Mouse (Mus musculus): ENCODE measurements at regions not wholly inside any gene's neighbourhood (a gene's known extent, or its start where the extent isn't known, plus 50 kb on each side); places are given as distances from the start of the nearest gene placed in this dataset.

DNA sequence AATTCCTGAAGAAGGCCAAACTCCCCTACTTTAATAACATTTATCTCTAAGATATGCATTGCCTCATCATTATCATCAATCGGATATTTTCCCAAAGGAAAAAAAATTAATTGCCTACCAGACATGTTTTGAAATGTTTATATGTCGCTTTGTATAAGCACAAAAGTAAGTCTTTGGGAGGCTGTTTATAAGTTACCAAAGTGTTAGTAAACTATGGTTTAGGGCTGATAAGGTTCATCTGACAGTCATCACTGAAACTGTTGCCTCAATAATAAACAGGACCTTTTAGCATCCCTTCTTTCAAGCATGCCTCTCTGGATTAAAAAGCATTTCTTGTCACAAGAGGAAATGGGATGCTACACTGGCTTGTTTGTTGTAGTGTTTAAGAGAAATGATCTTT, 202.1 kb downstream of the Wdr11 start:
- 92% methylated on average over 2 of the region's 2 CpGs for WGBS
- no peak overlapping the region for H3K4me3 ChIP-seq (ENCODE audit: low read depth, low read length)
- no peak overlapping the region for H3K27ac ChIP-seq (ENCODE audit: low read depth, low read length)
- H3K9ac ChIP-seq (ENCODE audit: low read length) = no peak overlapping the region
- ATAC-seq (ENCODE audit: insufficient read depth, low FRiP score, low TSS enrichment) (no peak), DNase-seq (ENCODE audit: low spot score) (no peak)
- no peaks in the 10 kb centered on the region for H3K27me3 ChIP-seq (ENCODE audit: control insufficient read depth, insufficient read depth, low read length)
- no peaks in the 10 kb centered on the region for H3K36me3 ChIP-seq (ENCODE audit: control insufficient read depth, insufficient read depth, low read length)
- 0 out of 2 replicates have a peak, but pooled peaks cover 3% of the 10 kb centered on the region for H3K4me1 ChIP-seq (ENCODE audit: control insufficient read depth, insufficient read depth, low read length)
- no peak overlapping the region for H3K4me2 ChIP-seq (ENCODE audit: low read depth)
- no peaks in the 10 kb centered on the region for H3K9me3 ChIP-seq (ENCODE audit: control insufficient read depth, low read length)

DNA sequence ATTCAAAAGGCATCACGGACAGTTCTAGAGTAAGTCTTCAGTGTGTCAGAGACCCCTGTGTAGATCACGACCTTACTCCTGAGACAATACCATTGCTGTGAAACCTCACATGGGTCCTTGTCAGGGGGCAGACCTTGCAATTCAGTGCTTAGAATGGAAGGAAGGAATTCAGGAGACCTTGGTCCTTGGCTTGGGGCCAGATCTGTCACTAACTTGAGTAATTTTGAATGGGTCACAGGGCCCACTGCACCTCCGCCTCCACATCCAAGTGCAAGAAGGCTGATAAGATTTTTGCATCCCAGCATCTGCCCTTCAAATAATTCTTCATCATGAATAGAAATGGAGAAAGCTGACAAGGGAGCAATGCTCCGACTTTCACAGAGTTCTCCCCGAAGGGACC, 202.6 kb downstream of the Wdr11 start:
- no peak overlapping the region for H3K4me3 ChIP-seq (ENCODE audit: low read depth, low read length)
- no peaks in the 10 kb centered on the region for H3K27me3 ChIP-seq (ENCODE audit: control insufficient read depth, insufficient read depth, low read length)
- H3K4me1 ChIP-seq (ENCODE audit: control insufficient read depth, insufficient read depth, low read length) = 0 out of 2 replicates have a peak, but pooled peaks cover 3% of the 10 kb centered on the region
- no peak overlapping the region for H3K4me2 ChIP-seq (ENCODE audit: low read depth)
- DNase-seq (ENCODE audit: low spot score) (no peak), ATAC-seq (ENCODE audit: insufficient read depth, low FRiP score, low TSS enrichment) (no peak)
- 74% methylated on average over 5 of the region's 5 CpGs for WGBS
- H3K9ac ChIP-seq (ENCODE audit: low read length) = no peak overlapping the region
- H3K27ac ChIP-seq (ENCODE audit: low read depth, low read length) = no peak overlapping the region
- no peaks in the 10 kb centered on the region for H3K36me3 ChIP-seq (ENCODE audit: control insufficient read depth, insufficient read depth, low read length)
- no peaks in the 10 kb centered on the region for H3K9me3 ChIP-seq (ENCODE audit: control insufficient read depth, low read length)

DNA sequence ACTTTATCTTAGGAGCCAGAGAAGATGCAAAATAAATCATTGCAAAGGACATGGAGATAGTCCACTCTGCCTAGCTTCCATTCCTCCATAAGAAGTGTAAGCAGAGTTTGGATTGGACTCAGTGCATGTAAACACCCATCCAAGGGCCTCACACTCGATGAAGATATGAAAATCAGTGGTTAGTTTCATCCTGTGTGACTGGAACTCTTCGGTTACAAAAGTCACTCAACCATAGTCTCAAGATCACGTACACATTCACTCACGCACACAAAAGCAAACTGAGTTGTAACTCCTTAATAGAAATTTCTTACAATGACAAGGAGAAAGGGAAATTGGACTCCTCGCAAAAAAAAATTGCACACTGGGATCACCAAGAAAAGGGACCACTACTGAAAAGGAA, 206.9 kb downstream of the Wdr11 start:
- H3K4me2 ChIP-seq (ENCODE audit: low read depth) = no peak overlapping the region
- no peak for ATAC-seq (ENCODE audit: insufficient read depth, low FRiP score, low TSS enrichment)
- no peaks in the 10 kb centered on the region for H3K4me1 ChIP-seq (ENCODE audit: control insufficient read depth, insufficient read depth, low read length)
- WGBS = 92% methylated on average over 5 of the region's 5 CpGs
- DNase-seq (ENCODE audit: low spot score) = no peak
- H3K36me3 ChIP-seq (ENCODE audit: control insufficient read depth, insufficient read depth, low read length) = no peaks in the 10 kb centered on the region
- H3K4me3 ChIP-seq (ENCODE audit: low read depth, low read length) = no peak overlapping the region
- H3K9ac ChIP-seq (ENCODE audit: low read length) = no peak overlapping the region
- no peaks in the 10 kb centered on the region for H3K9me3 ChIP-seq (ENCODE audit: control insufficient read depth, low read length)
- H3K27ac ChIP-seq (ENCODE audit: low read depth, low read length) = no peak overlapping the region
- H3K27me3 ChIP-seq (ENCODE audit: control insufficient read depth, insufficient read depth, low read length) = no peaks in the 10 kb centered on the region

- DNase-seq (ENCODE audit: low spot score) (no peak), ATAC-seq (ENCODE audit: insufficient read depth, low FRiP score, low TSS enrichment) (no peak)
- H3K36me3 ChIP-seq (ENCODE audit: control insufficient read depth, insufficient read depth, low read length) = no peaks in the 10 kb centered on the region
- no peaks in the 10 kb centered on the region for H3K9me3 ChIP-seq (ENCODE audit: control insufficient read depth, low read length)
- H3K27ac ChIP-seq (ENCODE audit: low read depth, low read length) = no peak overlapping the region
- WGBS = 72% methylated on average over 6 of the region's 6 CpGs
- no peaks in the 10 kb centered on the region for H3K4me1 ChIP-seq (ENCODE audit: control insufficient read depth, insufficient read depth, low read length)
- H3K27me3 ChIP-seq (ENCODE audit: control insufficient read depth, insufficient read depth, low read length) = no peaks in the 10 kb centered on the region
- no peak overlapping the region for H3K4me3 ChIP-seq (ENCODE audit: low read depth, low read length)
- no peak overlapping the region for H3K9ac ChIP-seq (ENCODE audit: low read length)
- no peak overlapping the region for H3K4me2 ChIP-seq (ENCODE audit: low read depth)
These were observed 208.8 kb downstream of the Wdr11 start for GRCm38 (mm10) chr7:129800461-129800867.

GRCm38 (mm10) chr7:129801431-129801847, 209.8 kb downstream of the Wdr11 start:
- ATAC-seq (ENCODE audit: insufficient read depth, low FRiP score, low TSS enrichment) (no peak), DNase-seq (ENCODE audit: low spot score) (peak; percentile 16)
- WGBS = 71% methylated on average over 2 of the region's 2 CpGs
- H3K4me2 ChIP-seq (ENCODE audit: low read depth) = no peak overlapping the region
- H3K27me3 ChIP-seq (ENCODE audit: control insufficient read depth, insufficient read depth, low read length) = no peaks in the 10 kb centered on the region
- no peak overlapping the region for H3K4me3 ChIP-seq (ENCODE audit: low read depth, low read length)
- H3K36me3 ChIP-seq (ENCODE audit: control insufficient read depth, insufficient read depth, low read length) = no peaks in the 10 kb centered on the region
- H3K9me3 ChIP-seq (ENCODE audit: control insufficient read depth, low read length) = no peaks in the 10 kb centered on the region
- no peak overlapping the region for H3K27ac ChIP-seq (ENCODE audit: low read depth, low read length)
- no peaks in the 10 kb centered on the region for H3K4me1 ChIP-seq (ENCODE audit: control insufficient read depth, insufficient read depth, low read length)
- H3K9ac ChIP-seq (ENCODE audit: low read length) = no peak overlapping the region

- Histone ChIP-seq H3K27ac (ENCODE audit: low read depth, low read length) (no peak overlapping the region), H3K4me2 (ENCODE audit: low read depth) (no peak overlapping the region), H3K9ac (ENCODE audit: low read length) (no peak overlapping the region)
These were observed 210.5 kb downstream of the Wdr11 start for GRCm38 (mm10) chr7:129802168-129802567.

DNA sequence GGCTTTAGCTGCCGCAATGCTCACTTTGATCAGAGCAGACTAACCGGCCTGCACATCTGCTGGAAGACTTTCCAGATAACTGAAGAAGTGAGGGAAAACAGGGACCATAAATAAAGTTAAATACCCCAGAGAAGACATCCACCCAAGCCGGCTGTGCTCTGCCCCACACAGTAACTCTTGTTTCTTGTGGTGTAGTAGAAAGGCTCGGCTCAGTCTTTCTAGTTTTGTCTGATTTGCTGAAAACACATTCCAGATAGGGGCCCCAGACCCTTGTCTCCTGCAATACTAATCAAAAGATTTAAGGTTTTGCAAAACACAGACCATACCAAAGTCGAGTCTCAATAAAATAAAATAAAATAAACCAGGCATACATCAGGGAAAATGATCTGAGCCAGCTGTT, 213.7 kb downstream of the Wdr11 start:
- no peaks in the 10 kb centered on the region for H3K9me3 ChIP-seq (ENCODE audit: control insufficient read depth, low read length)
- no peaks in the 10 kb centered on the region for H3K4me1 ChIP-seq (ENCODE audit: control insufficient read depth, insufficient read depth, low read length)
- 47% methylated on average over 5 of the region's 5 CpGs for WGBS
- no peaks in the 10 kb centered on the region for H3K27me3 ChIP-seq (ENCODE audit: control insufficient read depth, insufficient read depth, low read length)
- no peak for DNase-seq (ENCODE audit: low spot score)
- no peak overlapping the region for H3K27ac ChIP-seq (ENCODE audit: low read depth, low read length)
- H3K4me3 ChIP-seq (ENCODE audit: low read depth, low read length) = no peak overlapping the region
- H3K36me3 ChIP-seq (ENCODE audit: control insufficient read depth, insufficient read depth, low read length) = no peaks in the 10 kb centered on the region
- H3K4me2 ChIP-seq (ENCODE audit: low read depth) = no peak overlapping the region
- ATAC-seq (ENCODE audit: insufficient read depth, low FRiP score, low TSS enrichment) = no peak
- no peak overlapping the region for H3K9ac ChIP-seq (ENCODE audit: low read length)

More at GRCm38 (mm10) chr7:129802168-129802567, 210.5 kb downstream of the Wdr11 start:
- Histone ChIP-seq H3K36me3 (ENCODE audit: control insufficient read depth, insufficient read depth, low read length) (no peaks in the 10 kb centered on the region), H3K27me3 (ENCODE audit: control insufficient read depth, insufficient read depth, low read length) (no peaks in the 10 kb centered on the region), H3K4me1 (ENCODE audit: control insufficient read depth, insufficient read depth, low read length) (no peaks in the 10 kb centered on the region), H3K4me3 (ENCODE audit: low read depth, low read length) (no peak overlapping the region), H3K9me3 (ENCODE audit: control insufficient read depth, low read length) (no peaks in the 10 kb centered on the region)
- 82% methylated on average over 6 of the region's 6 CpGs for WGBS
- ATAC-seq (ENCODE audit: insufficient read depth, low FRiP score, low TSS enrichment) = no peak
- no peak for DNase-seq (ENCODE audit: low spot score)

DNA sequence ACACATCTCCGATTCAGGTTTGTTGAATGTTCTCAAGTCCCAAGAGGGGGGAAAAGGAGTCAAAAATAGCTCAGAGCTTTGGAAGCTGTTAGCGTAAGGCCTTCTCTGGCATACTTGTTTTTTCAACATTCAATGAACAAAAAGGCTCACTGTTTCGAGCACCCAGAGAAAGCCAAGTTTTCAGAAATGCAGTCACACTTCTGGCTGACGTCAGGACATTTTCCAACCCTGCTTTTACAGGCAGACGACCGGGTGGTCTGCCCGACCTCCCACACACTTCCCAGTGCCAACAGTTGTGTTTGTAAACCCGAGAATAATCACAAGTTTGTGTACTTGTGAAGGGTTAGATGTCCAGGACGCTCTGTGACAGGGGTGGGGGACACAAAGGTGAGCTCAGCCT, 218.5 kb downstream of the Wdr11 start:
- H3K36me3 ChIP-seq (ENCODE audit: control insufficient read depth, insufficient read depth, low read length) = no peaks in the 10 kb centered on the region
- no peaks in the 10 kb centered on the region for H3K4me1 ChIP-seq (ENCODE audit: control insufficient read depth, insufficient read depth, low read length)
- H3K4me3 ChIP-seq (ENCODE audit: low read depth, low read length) = no peak overlapping the region
- no peak for ATAC-seq (ENCODE audit: insufficient read depth, low FRiP score, low TSS enrichment)
- WGBS = 67% methylated on average over 9 of the region's 9 CpGs
- no peak for DNase-seq (ENCODE audit: low spot score)
- no peaks in the 10 kb centered on the region for H3K9me3 ChIP-seq (ENCODE audit: control insufficient read depth, low read length)
- H3K27ac ChIP-seq (ENCODE audit: low read depth, low read length) = no peak overlapping the region
- no peaks in the 10 kb centered on the region for H3K27me3 ChIP-seq (ENCODE audit: control insufficient read depth, insufficient read depth, low read length)
- no peak overlapping the region for H3K9ac ChIP-seq (ENCODE audit: low read length)
- no peak overlapping the region for H3K4me2 ChIP-seq (ENCODE audit: low read depth)

GRCm38 (mm10) chr7:129810565-129810964, 218.9 kb downstream of the Wdr11 start:
- Histone ChIP-seq H3K27ac (ENCODE audit: low read depth, low read length) (no peak overlapping the region), H3K4me1 (ENCODE audit: control insufficient read depth, insufficient read depth, low read length) (no peaks in the 10 kb centered on the region), H3K9me3 (ENCODE audit: control insufficient read depth, low read length) (no peaks in the 10 kb centered on the region), H3K9ac (ENCODE audit: low read length) (no peak overlapping the region), H3K4me2 (ENCODE audit: low read depth) (no peak overlapping the region), H3K4me3 (ENCODE audit: low read depth, low read length) (no peak overlapping the region), H3K36me3 (ENCODE audit: control insufficient read depth, insufficient read depth, low read length) (no peaks in the 10 kb centered on the region), H3K27me3 (ENCODE audit: control insufficient read depth, insufficient read depth, low read length) (no peaks in the 10 kb centered on the region)
- WGBS = 67% methylated on average over 4 of the region's 4 CpGs
- no peak for ATAC-seq (ENCODE audit: insufficient read depth, low FRiP score, low TSS enrichment)
- DNase-seq (ENCODE audit: low spot score) = no peak
